Mouse (Mus musculus) olfactory bulb, adult 2 months (tissue): ENCODE results near the gene Wars.

Source experiments
- CTCF ChIP-seq: fragments of 200-500 bp; IDR thresholded peaks from 2 replicates; pipeline ENCODE4 v1.5.1; 2012; ENCODE audit warnings: low read depth, mild to moderate bottlenecking, low read length, moderate library complexity; ENCODE audit not compliant: insufficient read depth
- POLR2A ChIP-seq: fragments of 200-500 bp; IDR thresholded peaks from 2 replicates; pipeline ENCODE4 v1.6.1; 2012; ENCODE audit warnings: mild to moderate bottlenecking, low read depth, low read length, moderate library complexity; ENCODE audit not compliant: insufficient read depth

- TF ChIP-seq POLR2A, result no peak
- no peak for TF ChIP-seq CTCF
Observed at GRCm38 (mm10) chr12:108904276-108904653, 10.3 kb upstream of the Wars start.
